Mouse (Mus musculus) adrenal gland, adult 2 months (tissue): ENCODE measurements around the gene Srsf10. TPM values are rescaled to one million over a fixed set of nuclear protein-coding genes. Genes with fewer than 3 reads are reported as not detected.
A peak's percentile ranks its signal among the peaks of the same experiment; 100 is the strongest.

Source experiments
- DNase-seq: peaks from one replicate; pipeline ENCODE4 v3.0.0; 2021
- polyA plus RNA-seq: library from polyadenylated mRNA; depleted of rRNA; stranded (reverse); fragments of >200 nt; gene quantifications from 2 replicates; pipeline ENCODE4 v1.2.3, GENCODE M21; 2012
- total RNA-seq, 2 experiments: library from RNA; stranded (reverse); gene quantifications; 2 replicates each; pipeline ENCODE4 v1.2.3; 2021

The Srsf10 gene
- total and polyA plus RNA-seq, 3 experiments = 84.2 to 139 (median 111) TPM

GRCm38 (mm10) chr4:135884531-135884930 is 29.0 kb downstream of the Srsf10 start:
- DNase-seq = no peak

GRCm38 (mm10) chr4:135885676-135886075 is 30.1 kb downstream of the Srsf10 start:
- DNase-seq = peak; percentile 65

- DNase-seq = no peak
These were observed 30.6 kb downstream of the Srsf10 start for GRCm38 (mm10) chr4:135886184-135886583.

GRCm38 (mm10) chr4:135888448-135889057 is 33.0 kb downstream of the Srsf10 start:
- no peak for DNase-seq

GRCm38 (mm10) chr4:135889146-135889883 is 33.8 kb downstream of the Srsf10 start:
- DNase-seq = no peak

- peak; percentile 80 for DNase-seq
These were observed 34.3 kb downstream of the Srsf10 start for GRCm38 (mm10) chr4:135889884-135890283.

GRCm38 (mm10) chr4:135891539-135891938 is 36.0 kb downstream of the Srsf10 start:
- no peak for DNase-seq

GRCm38 (mm10) chr4:135892884-135893283 is 37.3 kb downstream of the Srsf10 start:
- DNase-seq = no peak

- DNase-seq = no peak
These were observed 39.6 kb downstream of the Srsf10 start, which contains the start of gene Cnr2 for GRCm38 (mm10) chr4:135895071-135895571. Gene Cnr2, plus strand, starts transcription at chr4:135895394.

- DNase-seq = no peak
These were observed 40.6 kb downstream of the Srsf10 start for GRCm38 (mm10) chr4:135896157-135896556.

- peak; percentile 40 for DNase-seq
These were observed 43.0 kb downstream of the Srsf10 start for GRCm38 (mm10) chr4:135898380-135899049.

- DNase-seq = no peak
These were observed 43.5 kb downstream of the Srsf10 start for GRCm38 (mm10) chr4:135899050-135899448.

GRCm38 (mm10) chr4:135900008-135900407 is 44.5 kb downstream of the Srsf10 start:
- no peak for DNase-seq

GRCm38 (mm10) chr4:135902606-135903242 is 47.2 kb downstream of the Srsf10 start:
- DNase-seq = no peak

- DNase-seq = no peak
These were observed 49.3 kb downstream of the Srsf10 start for GRCm38 (mm10) chr4:135904810-135905209.

- no peak for DNase-seq
These were observed 51.1 kb downstream of the Srsf10 start for GRCm38 (mm10) chr4:135906633-135907032.

GRCm38 (mm10) chr4:135909326-135910066 is 53.9 kb downstream of the Srsf10 start:
- DNase-seq = no peak

- peak; percentile 19 for DNase-seq
These were observed 56.0 kb downstream of the Srsf10 start for GRCm38 (mm10) chr4:135911531-135911930.

- no peak for DNase-seq
These were observed 56.6 kb downstream of the Srsf10 start for GRCm38 (mm10) chr4:135912164-135912563.

GRCm38 (mm10) chr4:135912835-135913234 is 57.3 kb downstream of the Srsf10 start:
- no peak for DNase-seq

GRCm38 (mm10) chr4:135913433-135913832 is 57.9 kb downstream of the Srsf10 start:
- no peak for DNase-seq
